Mouse (Mus musculus) midbrain, postnatal 0 days (tissue): ENCODE results near the gene Lypla2. TPM values are rescaled to one million over a fixed set of nuclear protein-coding genes. Genes with fewer than 3 reads are reported as not detected.

Experiments used
- ATAC-seq: fragments of 200-750 bp; cut with Nextera tagmentation; 2 replicates; pipeline ENCODE4 v1.8.0; 2017; ENCODE audit warnings: moderate number of reproducible peaks, mild to moderate bottlenecking, moderate TSS enrichment, moderate library complexity; ENCODE audit not compliant: low FRiP score
- DNase-seq: peaks from one replicate; pipeline ENCODE4 v3.0.0-alpha.2; 2015; ENCODE audit warnings: low spot score
- H3K27ac ChIP-seq: fragments of 300-500 bp; sonication (generic); 2 replicates; pipeline ENCODE4 v1.5.1; 2014; ENCODE audit warnings: low read depth, mild to moderate bottlenecking, low read length, mixed read lengths
- H3K27me3 ChIP-seq: fragments of 300-500 bp; sonication (generic); 2 replicates; pipeline ENCODE4 v1.6.1; 2014; ENCODE audit warnings: low read length, control low read depth, mixed read lengths; ENCODE audit not compliant: insufficient read depth
- H3K36me3 ChIP-seq: fragments of 300-500 bp; sonication (generic); 2 replicates; pipeline ENCODE4 v1.6.1; 2014; ENCODE audit warnings: low read length, control low read depth, mixed read lengths; ENCODE audit not compliant: insufficient read depth
- H3K4me1 ChIP-seq: fragments of 300-500 bp; sonication (generic); 2 replicates; pipeline ENCODE4 v1.6.1; 2014; ENCODE audit warnings: mild to moderate bottlenecking, control low read depth, antibody characterized with exemption, low read length, mixed read lengths; ENCODE audit not compliant: insufficient read depth
- H3K4me2 ChIP-seq: fragments of 300-500 bp; sonication (generic); 2 replicates; pipeline ENCODE4 v1.6.1; 2014; ENCODE audit warnings: low read depth, mild to moderate bottlenecking, low read length, mixed read lengths; ENCODE audit not compliant: poor library complexity, severe bottlenecking
- H3K4me3 ChIP-seq: fragments of 300-500 bp; sonication (generic); 2 replicates; pipeline ENCODE4 v1.5.1; 2014; ENCODE audit warnings: low read depth, mild to moderate bottlenecking, low read length, moderate library complexity
- H3K9ac ChIP-seq: fragments of 300-500 bp; sonication (generic); replicated peaks from 2 replicates; pipeline ENCODE4 v1.6.1; 2014; ENCODE audit warnings: mild to moderate bottlenecking, low read length, moderate library complexity, mixed read lengths; ENCODE audit not compliant: poor library complexity, severe bottlenecking
- H3K9me3 ChIP-seq: fragments of 300-500 bp; sonication (generic); 2 replicates; pipeline ENCODE4 v1.6.1; 2016; ENCODE audit warnings: low read length, control low read depth
- CTCF ChIP-seq: IDR thresholded peaks from 2 replicates; pipeline ENCODE4 v1.5.1; 2016; ENCODE audit warnings: antibody characterized with exemption, mild to moderate bottlenecking
- WGBS: fragments of 180-500 bp; shearing (Covaris S2); extraction: QIAGEN DNeasy Blood & Tissue Kit; methylation state at CpG from one replicate; pipeline ENCODE4 v1.1.7; 2014; 5-methylcytosine and 5-hydroxymethylcytosine counted together
- polyA plus RNA-seq: library from polyadenylated mRNA; unstranded; fragments of >200 nt; fragmentation: Nextera tagmentation; extraction: Ambion mirVana; gene quantifications from 2 replicates; pipeline ENCODE4 v1.2.1, GENCODE M21; 2015
- total RNA-seq: library from RNA; depleted of rRNA; stranded (reverse); fragments of >200 nt; gene quantifications from 2 replicates; pipeline ENCODE4 v1.2.3, GENCODE M21; 2014

Gene Lypla2
- total and polyA plus RNA-seq, 2 experiments from 2014 or later: 182 to 212 TPM

- Histone ChIP-seq H3K27me3 (no peaks in the 10 kb centered on the region), H3K4me2 (no peak overlapping the region), H3K9ac (no peak overlapping the region), H3K9me3 (no peaks in the 10 kb centered on the region), H3K27ac (no peak overlapping the region), H3K4me1 (peaks cover 5% of the 10 kb centered on the region; the same call in 1 of the 2 replicates), H3K36me3 (peaks cover 13% of the 10 kb centered on the region; the same call in 1 of the 2 replicates), H3K4me3 (no peak overlapping the region)
- WGBS: 88% methylated on average over 10 of the region's 10 CpGs
- ATAC-seq: no peak
- no peak for TF ChIP-seq CTCF
- no peak for DNase-seq
These were observed 46.1 kb downstream of the Lypla2 start for GRCm38 (mm10) chr4:135926195-135926808.

- DNase-seq: no peak
- no peak overlapping the region for H3K9ac ChIP-seq
- no peak for TF ChIP-seq CTCF
- H3K27me3 ChIP-seq: no peaks in the 10 kb centered on the region
- H3K4me2 ChIP-seq: no peak overlapping the region
- peaks cover 13% of the 10 kb centered on the region; the same call in 1 of the 2 replicates for H3K36me3 ChIP-seq
- H3K4me3 ChIP-seq: no peak overlapping the region
- no peaks in the 10 kb centered on the region for H3K9me3 ChIP-seq
- H3K4me1 ChIP-seq: peaks cover 5% of the 10 kb centered on the region; the same call in 1 of the 2 replicates
- 89% methylated on average over 5 of the region's 5 CpGs for WGBS
- no peak overlapping the region for H3K27ac ChIP-seq
- ATAC-seq: no peak
These were observed 47.1 kb downstream of the Lypla2 start for GRCm38 (mm10) chr4:135925341-135925740.

GRCm38 (mm10) chr4:135924418-135924817 is 48.0 kb downstream of the Lypla2 start:
- TF ChIP-seq CTCF: no peak
- Histone ChIP-seq H3K27me3 (no peaks in the 10 kb centered on the region), H3K4me1 (peaks cover 5% of the 10 kb centered on the region; the same call in 1 of the 2 replicates), H3K9me3 (no peaks in the 10 kb centered on the region), H3K4me2 (no peak overlapping the region), H3K9ac (no peak overlapping the region), H3K4me3 (no peak overlapping the region), H3K27ac (no peak overlapping the region), H3K36me3 (peaks cover 9% of the 10 kb centered on the region; the same call in 1 of the 2 replicates)
- ATAC-seq (no peak), DNase-seq (no peak)
- WGBS: 86% methylated on average over 2 of the region's 2 CpGs

DNA sequence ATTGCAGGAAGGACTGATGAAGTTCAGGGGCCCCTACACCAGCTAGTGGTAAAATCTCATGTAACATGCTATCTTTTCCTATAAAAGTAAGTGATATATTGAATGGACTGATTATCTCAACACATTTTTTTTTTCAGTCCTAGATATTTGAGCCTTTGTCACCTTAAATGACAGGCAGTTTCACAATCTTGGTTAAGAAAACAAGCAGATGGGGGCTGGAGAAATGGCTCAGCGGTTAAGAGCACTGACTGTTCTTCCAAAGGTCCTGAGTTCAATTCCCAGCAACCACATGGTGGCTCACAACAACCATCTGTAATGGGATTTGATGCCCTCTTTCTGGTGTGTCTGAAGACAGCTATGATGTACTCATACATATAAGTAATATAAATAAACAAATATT is 50.2 kb downstream of the Lypla2 start:
- 93% methylated on average over 1 of the region's 1 CpGs for WGBS

DNA sequence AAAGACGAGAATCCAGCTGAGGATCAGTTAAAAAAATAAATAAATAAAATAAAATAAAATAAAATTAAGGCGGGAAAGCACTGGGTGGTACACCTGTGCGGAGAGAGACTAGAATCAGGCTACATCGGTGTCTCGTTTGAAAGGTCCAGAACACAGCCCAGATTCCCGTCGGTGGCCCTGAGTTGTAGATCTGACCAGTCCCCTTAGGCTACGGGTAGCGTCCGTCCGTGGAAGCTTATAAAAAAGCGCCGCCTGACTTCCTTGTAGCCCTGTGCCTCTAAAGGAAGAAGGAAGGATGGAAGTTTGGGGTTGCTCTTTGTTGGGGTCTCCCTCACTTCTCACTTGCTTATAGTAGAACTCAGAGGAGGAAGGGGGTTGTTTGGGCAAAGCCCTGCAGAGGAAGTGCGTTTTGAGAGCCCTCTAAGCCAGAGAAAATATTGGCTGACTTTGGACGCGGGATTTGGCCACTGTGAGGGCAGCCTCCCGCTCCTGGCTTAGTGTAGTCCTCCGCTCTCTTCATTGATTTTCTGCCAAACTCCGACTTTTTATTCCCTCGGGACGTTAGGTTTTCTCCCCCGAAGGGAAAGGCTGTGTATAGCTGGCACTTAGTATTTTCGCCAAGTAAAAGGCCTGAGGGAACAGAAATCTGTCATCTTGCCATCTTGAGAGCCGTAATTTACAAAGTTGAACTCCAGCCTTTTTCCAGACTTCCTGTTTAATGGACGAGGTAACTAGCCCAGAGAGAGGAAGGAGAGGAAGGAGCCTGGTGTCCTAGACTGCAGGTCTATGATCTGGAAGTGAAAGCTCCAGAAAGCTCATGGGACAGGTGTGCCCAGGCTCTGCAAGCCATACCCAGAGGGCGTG is 50.9 kb downstream of the Lypla2 start:
- WGBS: 5% methylated on average over 26 of the region's 26 CpGs

More for the DNA sequence above, 50.2 kb downstream of the Lypla2 start:
- Histone ChIP-seq H3K36me3 (peaks cover 9% of the 10 kb centered on the region; the same call in 1 of the 2 replicates), H3K9ac (no peak overlapping the region), H3K27me3 (no peaks in the 10 kb centered on the region), H3K27ac (no peak overlapping the region), H3K4me1 (peaks cover 5% of the 10 kb centered on the region; the same call in 1 of the 2 replicates), H3K9me3 (no peaks in the 10 kb centered on the region), H3K4me3 (peak overlapping the region; percentile 57), H3K4me2 (0 out of 2 replicates have a peak overlapping the region, but pooled peaks have one; percentile 87)
- no peak for TF ChIP-seq CTCF
- DNase-seq (no peak), ATAC-seq (no peak)

More for the DNA sequence above, 50.9 kb downstream of the Lypla2 start:
- Histone ChIP-seq H3K9ac (peak overlapping the region; percentile 78), H3K4me3 (peak overlapping the region; percentile 57), H3K4me1 (peaks cover 5% of the 10 kb centered on the region; the same call in 1 of the 2 replicates), H3K27me3 (no peaks in the 10 kb centered on the region), H3K9me3 (no peaks in the 10 kb centered on the region), H3K4me2 (peak overlapping the region; percentile 87), H3K27ac (peak overlapping the region; percentile 75; the same call in 1 of the 2 replicates), H3K36me3 (peaks cover 9% of the 10 kb centered on the region; the same call in 1 of the 2 replicates)
- ATAC-seq: no peak
- peak; percentile 42 for DNase-seq
- TF ChIP-seq CTCF: no peak
